Mouse (Mus musculus) lung, embryonic 15.5 days (tissue): ENCODE data around the gene Pnma5. TPM values are rescaled to one million over a fixed set of nuclear protein-coding genes. Genes with fewer than 3 reads are reported as not detected.

Experiments used
- ATAC-seq: fragments of 200-750 bp; cut with Nextera tagmentation; 2 replicates; pipeline ENCODE4 v1.8.0; 2017; ENCODE audit warnings: moderate number of reproducible peaks, borderline replicate concordance; ENCODE audit not compliant: low FRiP score, low TSS enrichment; ENCODE audit errors: extremely low read depth
- H3K27ac ChIP-seq: fragments of 300-500 bp; sonication (generic); 2 replicates; pipeline ENCODE4 v1.5.1; 2015; ENCODE audit warnings: moderate library complexity, mild to moderate bottlenecking, inconsistent platforms
- H3K27me3 ChIP-seq: fragments of 300-500 bp; sonication (generic); 2 replicates; pipeline ENCODE4 v1.6.1; 2015; ENCODE audit warnings: inconsistent platforms
- H3K36me3 ChIP-seq: fragments of 300-500 bp; sonication (generic); 2 replicates; pipeline ENCODE4 v1.6.1; 2015; ENCODE audit warnings: inconsistent platforms
- H3K4me1 ChIP-seq: fragments of 300-500 bp; sonication (generic); 2 replicates; pipeline ENCODE4 v1.6.1; 2015; ENCODE audit warnings: inconsistent platforms
- H3K4me2 ChIP-seq: fragments of 300-500 bp; sonication (generic); 2 replicates; pipeline ENCODE4 v1.6.1; 2015; ENCODE audit warnings: inconsistent platforms, mild to moderate bottlenecking, moderate library complexity
- H3K4me3 ChIP-seq: fragments of 300-500 bp; sonication (generic); 2 replicates; pipeline ENCODE4 v1.5.1; 2015; ENCODE audit warnings: mild to moderate bottlenecking, inconsistent platforms
- H3K9ac ChIP-seq: fragments of 300-500 bp; sonication (generic); 2 replicates; pipeline ENCODE4 v1.6.1; 2015; ENCODE audit warnings: inconsistent platforms
- H3K9me3 ChIP-seq: fragments of 300-500 bp; sonication (generic); 2 replicates; pipeline ENCODE4 v1.6.1; 2016; ENCODE audit warnings: inconsistent platforms
- WGBS: fragments of 180-500 bp; shearing (Covaris S2); methylation state at CpG from one replicate; pipeline ENCODE4 v1.1.7; 2015; 5-methylcytosine and 5-hydroxymethylcytosine counted together
- polyA plus RNA-seq: library from polyadenylated mRNA; unstranded; fragments of >200 nt; fragmentation: Nextera tagmentation; extraction: Ambion mirVana; gene quantifications from 2 replicates; pipeline ENCODE4 v1.2.1, GENCODE M21; 2015

The Pnma5 gene
- polyA plus RNA-seq, 1 experiment from 2014 or later, result not detected

DNA sequence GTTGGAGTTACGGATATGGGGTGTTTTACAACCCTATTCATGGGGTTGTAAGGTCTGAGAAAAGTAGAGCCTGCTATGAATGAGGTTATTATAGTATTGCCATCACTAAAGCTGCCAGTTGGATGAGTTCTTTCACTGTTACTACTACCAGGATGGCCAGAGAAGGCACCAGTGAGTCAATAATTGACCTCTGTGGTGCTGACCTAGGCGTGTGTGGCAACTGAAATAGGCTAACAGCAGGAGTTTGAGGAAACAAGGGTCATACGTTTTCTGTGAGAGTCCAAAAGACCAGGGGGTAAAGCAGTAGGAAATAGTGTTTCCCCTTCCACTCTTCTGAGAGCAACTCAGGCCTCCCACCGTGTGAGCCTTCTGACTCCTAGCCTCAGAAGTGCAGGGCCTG, 24.1 kb downstream of the Pnma5 start:
- Histone ChIP-seq H3K27ac (no peak overlapping the region), H3K4me2 (no peak overlapping the region), H3K4me1 (no peaks in the 10 kb centered on the region), H3K36me3 (no peaks in the 10 kb centered on the region), H3K9me3 (no peaks in the 10 kb centered on the region), H3K9ac (no peak overlapping the region), H3K4me3 (no peak overlapping the region), H3K27me3 (no peaks in the 10 kb centered on the region)
- 71% methylated on average over 4 of the region's 4 CpGs for WGBS
- ATAC-seq, result no peak

DNA sequence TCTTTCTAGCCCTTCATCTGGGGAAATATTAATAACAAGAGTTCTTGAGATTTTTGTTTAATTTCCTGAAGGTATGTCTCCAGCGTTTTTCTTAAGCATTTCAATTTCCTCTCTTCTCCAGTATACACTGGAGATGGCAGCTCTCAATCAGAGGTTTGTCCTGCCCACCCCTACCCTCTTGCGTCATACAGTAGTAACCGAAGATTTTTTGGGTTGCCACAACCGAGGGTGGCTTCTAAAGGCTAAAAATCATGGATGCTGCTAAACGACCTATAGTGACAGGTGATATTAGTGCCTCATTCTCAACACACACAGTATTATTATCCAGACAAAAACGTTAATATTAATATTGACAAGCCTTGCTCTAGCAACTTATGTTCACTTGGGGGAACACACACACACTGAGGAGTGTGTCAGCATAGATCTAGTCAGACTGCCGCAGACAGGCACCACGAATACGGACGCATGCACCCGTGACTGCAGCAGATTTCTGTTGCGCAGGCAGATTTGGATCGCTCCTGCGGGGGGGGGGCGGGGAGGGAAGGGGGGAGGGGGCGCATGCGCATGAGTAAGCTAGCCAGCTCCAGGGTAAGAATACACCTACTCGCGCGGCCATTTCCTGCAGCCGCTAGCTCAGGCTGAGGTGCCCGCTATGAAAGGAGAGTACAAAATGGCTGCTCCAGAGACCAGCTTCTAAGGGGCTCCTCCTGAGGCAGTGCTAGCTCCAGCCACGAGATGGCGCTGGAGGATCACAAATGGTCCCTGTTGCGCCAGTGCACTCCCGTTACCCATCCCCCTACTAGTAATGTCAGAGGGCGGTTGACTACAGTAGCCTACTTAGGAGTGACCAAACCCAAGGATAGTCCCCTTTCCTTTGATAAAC, 29.1 kb downstream of the Pnma5 start:
- peak overlapping the region; percentile 61 for H3K27ac ChIP-seq
- H3K4me3 ChIP-seq, result peak overlapping the region; percentile 34
- H3K4me1 ChIP-seq, result no peaks in the 10 kb centered on the region
- H3K27me3 ChIP-seq, result no peaks in the 10 kb centered on the region
- no peaks in the 10 kb centered on the region for H3K36me3 ChIP-seq
- 12% methylated on average over 25 of the region's 27 CpGs for WGBS
- H3K9me3 ChIP-seq, result no peaks in the 10 kb centered on the region
- ATAC-seq, result peak; percentile 99
- peak overlapping the region; percentile 50 for H3K4me2 ChIP-seq
- peak overlapping the region; percentile 16 for H3K9ac ChIP-seq

DNA sequence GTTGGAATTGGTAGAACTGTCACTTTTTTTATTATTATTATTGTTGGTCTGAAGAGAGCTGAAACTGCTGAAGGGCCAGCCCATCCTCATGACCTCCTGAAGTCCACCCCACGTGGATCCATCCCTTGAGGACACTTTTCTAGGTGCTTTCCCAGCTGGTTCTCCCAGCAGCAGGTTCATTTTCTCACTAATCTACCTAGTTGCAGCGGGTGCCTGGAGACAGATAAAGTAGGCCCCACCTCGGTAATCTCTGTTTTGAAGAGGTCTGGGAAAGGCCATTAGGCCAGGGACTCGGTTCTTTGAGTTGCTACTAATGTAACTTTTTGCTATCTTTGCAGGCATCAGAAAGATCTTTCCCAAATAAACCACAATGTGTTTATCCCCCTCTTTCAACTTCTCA, 31.2 kb downstream of the Pnma5 start:
- no peaks in the 10 kb centered on the region for H3K36me3 ChIP-seq
- H3K9ac ChIP-seq, result no peak overlapping the region
- 57% methylated on average over 4 of the region's 4 CpGs for WGBS
- H3K9me3 ChIP-seq, result no peaks in the 10 kb centered on the region
- H3K27ac ChIP-seq, result no peak overlapping the region
- ATAC-seq, result no peak
- no peak overlapping the region for H3K4me3 ChIP-seq
- H3K4me1 ChIP-seq, result no peaks in the 10 kb centered on the region
- no peak overlapping the region for H3K4me2 ChIP-seq
- H3K27me3 ChIP-seq, result no peaks in the 10 kb centered on the region

DNA sequence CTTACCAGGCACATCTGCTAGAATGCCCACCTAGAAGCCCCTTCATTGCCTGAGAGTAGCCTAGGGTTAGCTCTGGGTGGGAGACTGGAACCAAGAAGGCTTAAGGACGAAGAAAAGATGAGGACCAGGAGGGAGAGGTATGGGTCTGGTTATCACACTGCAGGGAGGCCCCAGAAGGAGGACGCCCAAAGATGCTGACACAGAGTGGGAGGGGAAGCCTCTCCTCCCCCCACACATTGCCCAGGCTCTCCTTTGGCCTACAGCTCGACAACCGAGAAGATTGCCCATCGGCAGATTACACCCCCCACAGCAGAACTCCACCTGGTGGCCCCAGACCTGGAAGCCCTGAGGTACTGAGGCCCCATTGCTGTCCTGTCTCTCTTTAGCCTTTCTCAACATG, 33.8 kb downstream of the Pnma5 start:
- H3K9me3 ChIP-seq, result no peaks in the 10 kb centered on the region
- ATAC-seq, result no peak
- no peak overlapping the region for H3K27ac ChIP-seq
- 71% methylated on average over 5 of the region's 5 CpGs for WGBS
- H3K9ac ChIP-seq, result no peak overlapping the region
- H3K4me1 ChIP-seq, result no peaks in the 10 kb centered on the region
- H3K36me3 ChIP-seq, result no peaks in the 10 kb centered on the region
- H3K4me2 ChIP-seq, result no peak overlapping the region
- H3K4me3 ChIP-seq, result no peak overlapping the region
- H3K27me3 ChIP-seq, result no peaks in the 10 kb centered on the region

DNA sequence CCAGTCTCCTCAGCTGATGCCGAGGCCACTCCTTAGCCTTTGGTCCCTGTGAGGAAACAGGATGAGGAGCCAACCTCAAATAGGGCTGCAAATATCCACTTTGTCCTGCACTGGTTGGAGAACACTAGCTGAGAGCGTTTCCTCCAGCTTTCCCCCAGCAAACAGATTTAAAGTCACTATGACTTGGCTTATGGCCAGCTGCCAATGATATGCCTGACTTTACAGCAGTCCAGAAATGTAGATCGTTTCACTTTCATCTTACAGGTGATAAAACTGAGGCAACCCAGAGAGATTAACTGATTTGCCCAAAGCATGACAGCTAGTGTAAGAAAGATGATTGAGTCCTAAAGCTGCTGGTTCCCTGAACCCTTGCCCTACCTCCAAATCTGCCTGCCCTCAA, 41.4 kb downstream of the Pnma5 start:
- 42% methylated on average over 3 of the region's 3 CpGs for WGBS
- no peaks in the 10 kb centered on the region for H3K4me1 ChIP-seq

DNA sequence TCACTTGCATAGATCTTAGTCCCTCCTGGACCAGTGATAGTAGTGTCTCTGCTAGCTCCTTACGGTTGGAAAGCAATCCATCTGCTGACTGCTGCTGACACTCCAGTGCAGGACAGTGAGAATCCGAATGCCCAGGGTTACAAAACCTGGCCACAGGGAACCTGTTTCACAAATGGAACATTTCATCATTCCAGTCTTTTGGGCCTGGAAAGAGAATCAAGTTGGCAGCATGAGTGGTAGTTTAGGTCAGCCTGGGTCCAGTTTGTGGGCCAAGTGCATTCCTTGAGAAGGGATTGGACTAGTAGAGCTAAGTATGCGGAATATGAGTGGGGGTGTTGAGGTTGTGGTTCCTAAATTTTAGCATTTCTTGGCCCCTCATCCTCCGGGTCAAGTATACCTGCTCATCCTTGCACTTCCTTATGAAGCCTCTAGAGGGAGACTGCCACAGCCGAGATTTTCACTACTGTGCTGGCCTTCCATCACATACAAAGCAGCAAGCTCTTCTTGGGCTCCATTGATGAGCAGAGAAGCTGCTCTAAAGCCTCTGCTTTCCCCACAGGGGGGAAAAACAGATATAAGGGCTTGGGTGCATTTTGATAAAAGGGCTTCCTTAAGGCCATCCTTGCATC, 44.5 kb downstream of the Pnma5 start:
- Histone ChIP-seq H3K4me3 (no peak overlapping the region), H3K27me3 (no peaks in the 10 kb centered on the region), H3K9ac (no peak overlapping the region), H3K27ac (no peak overlapping the region), H3K4me1 (no peaks in the 10 kb centered on the region), H3K36me3 (no peaks in the 10 kb centered on the region), H3K9me3 (no peaks in the 10 kb centered on the region), H3K4me2 (no peak overlapping the region)
- ATAC-seq, result no peak
- 49% methylated on average over 5 of the region's 5 CpGs for WGBS

More for the DNA sequence above, 41.4 kb downstream of the Pnma5 start:
- Histone ChIP-seq H3K4me2 (no peak overlapping the region), H3K36me3 (no peaks in the 10 kb centered on the region), H3K4me3 (no peak overlapping the region), H3K27me3 (no peaks in the 10 kb centered on the region), H3K27ac (no peak overlapping the region), H3K9ac (no peak overlapping the region), H3K9me3 (no peaks in the 10 kb centered on the region)
- ATAC-seq, result no peak

DNA sequence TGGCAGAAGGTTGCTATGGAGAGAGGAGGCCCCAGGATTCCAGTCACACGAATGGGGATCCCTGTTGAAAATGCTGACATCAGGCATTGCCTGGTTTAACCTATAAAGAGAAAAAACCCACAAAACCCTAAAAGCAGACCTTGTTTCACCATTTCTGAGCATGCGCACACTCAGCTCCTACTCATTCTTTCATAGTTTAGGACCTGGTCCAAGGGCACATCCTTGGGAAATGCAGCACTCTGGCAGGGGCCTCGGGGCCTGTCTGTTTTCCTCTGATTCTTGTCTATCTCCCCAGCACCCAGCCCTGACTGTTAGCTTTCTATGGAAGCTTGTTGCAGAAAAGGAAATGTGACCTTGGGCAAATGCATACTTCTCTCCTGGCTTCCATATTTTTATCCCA, 46.3 kb downstream of the Pnma5 start:
- 71% methylated on average over 3 of the region's 3 CpGs for WGBS
- Histone ChIP-seq H3K4me2 (no peak overlapping the region), H3K27me3 (no peaks in the 10 kb centered on the region), H3K4me3 (no peak overlapping the region), H3K27ac (no peak overlapping the region), H3K4me1 (no peaks in the 10 kb centered on the region), H3K36me3 (no peaks in the 10 kb centered on the region), H3K9me3 (no peaks in the 10 kb centered on the region), H3K9ac (no peak overlapping the region)
- no peak for ATAC-seq

DNA sequence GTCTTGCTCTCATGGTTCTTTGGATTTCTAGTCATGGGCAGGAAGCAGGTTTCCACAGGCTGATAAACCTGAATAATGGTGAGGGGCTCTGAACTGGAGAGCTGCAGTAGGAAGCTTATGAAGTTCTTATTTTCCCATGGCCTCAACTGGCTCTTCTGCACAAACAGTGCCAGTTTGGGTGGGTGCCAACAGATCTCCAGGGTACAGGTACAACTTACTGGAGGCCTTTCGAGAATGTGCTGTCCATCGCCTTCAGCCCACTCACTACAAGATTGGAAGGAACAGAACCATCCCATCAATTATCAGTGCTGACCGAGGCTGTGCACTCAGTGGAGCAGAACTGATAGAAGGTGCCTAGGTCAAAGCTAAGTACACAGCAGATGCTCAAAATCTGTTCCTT, 48.5 kb downstream of the Pnma5 start:
- no peak overlapping the region for H3K9ac ChIP-seq
- no peak for ATAC-seq
- no peak overlapping the region for H3K27ac ChIP-seq
- H3K9me3 ChIP-seq, result no peaks in the 10 kb centered on the region
- H3K36me3 ChIP-seq, result no peaks in the 10 kb centered on the region
- no peak overlapping the region for H3K4me3 ChIP-seq
- WGBS, result 83% methylated on average over 3 of the region's 3 CpGs
- no peaks in the 10 kb centered on the region for H3K27me3 ChIP-seq
- H3K4me2 ChIP-seq, result no peak overlapping the region
- no peaks in the 10 kb centered on the region for H3K4me1 ChIP-seq

DNA sequence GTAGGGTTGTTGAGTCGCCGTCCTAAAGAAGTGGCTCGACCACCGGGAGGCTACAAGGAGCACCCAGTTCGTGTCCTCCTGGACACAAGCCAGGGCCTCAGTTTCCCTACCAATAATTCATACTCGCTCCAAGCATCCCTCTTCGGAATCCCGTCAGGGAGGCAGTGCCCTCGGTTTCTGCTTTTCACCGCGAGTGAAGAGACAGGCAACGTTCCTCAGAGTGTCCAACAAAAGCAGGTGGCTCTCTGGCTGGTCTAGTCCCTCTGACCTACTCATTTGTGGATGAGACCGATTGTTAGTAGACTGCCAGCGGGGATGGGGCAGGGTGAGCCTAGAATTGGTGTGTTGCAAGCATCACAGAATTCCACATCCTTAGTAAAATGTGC, 49.4 kb downstream of the Pnma5 start:
- Histone ChIP-seq H3K27me3 (no peaks in the 10 kb centered on the region), H3K4me2 (peak overlapping the region; percentile 69), H3K4me1 (no peaks in the 10 kb centered on the region), H3K36me3 (no peaks in the 10 kb centered on the region), H3K4me3 (peak overlapping the region; percentile 39), H3K27ac (no peak overlapping the region; the same call in 1 of the 2 replicates), H3K9ac (no peak overlapping the region), H3K9me3 (no peaks in the 10 kb centered on the region)
- WGBS, result 20% methylated on average over 14 of the region's 14 CpGs
- no peak for ATAC-seq

DNA sequence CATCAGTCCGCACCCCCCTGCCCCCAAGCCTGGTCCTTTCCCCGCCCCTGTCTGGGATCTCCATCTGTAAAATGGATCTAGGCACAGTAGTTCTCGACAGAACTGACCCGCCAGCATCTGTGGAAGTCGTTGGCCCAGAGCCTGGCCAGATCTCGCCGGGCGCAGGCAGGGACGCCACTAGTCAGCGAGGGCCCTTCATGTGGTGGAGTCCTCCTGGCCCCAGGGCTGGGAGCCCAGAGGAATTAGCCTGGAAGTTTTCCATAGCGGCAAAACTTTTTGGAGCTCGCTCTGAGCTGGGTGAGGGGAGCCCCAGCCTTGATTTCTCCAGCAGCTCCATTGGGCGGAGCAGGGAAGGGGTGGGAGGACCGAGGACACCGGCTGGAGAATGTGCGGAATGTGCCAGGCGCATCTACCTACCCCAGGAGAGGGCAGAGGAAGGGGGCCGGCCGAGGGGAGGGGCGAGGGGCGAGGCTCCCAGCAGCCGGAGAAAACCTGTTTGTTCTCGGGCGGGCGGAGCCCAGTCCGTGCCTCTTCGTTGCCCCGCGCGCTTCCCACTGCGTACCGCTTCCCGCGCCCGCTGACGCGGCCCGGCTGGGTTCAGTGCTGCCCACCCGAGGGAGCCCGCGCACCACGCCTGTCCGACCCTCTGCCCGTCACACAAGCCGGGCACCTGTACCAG, 49.9 kb downstream of the Pnma5 start, which contains the start of gene Zfp185:
TSS of gene Zfp185 (plus strand) at position 499 of the 679 bp plus-strand sequence.
- H3K27ac ChIP-seq, result peak within 1 kb of the TSS; percentile 44
- no peak within 1 kb of the TSS for H3K9ac ChIP-seq
- WGBS, result 13% methylated on average over 37 of the region's 45 CpGs

DNA sequence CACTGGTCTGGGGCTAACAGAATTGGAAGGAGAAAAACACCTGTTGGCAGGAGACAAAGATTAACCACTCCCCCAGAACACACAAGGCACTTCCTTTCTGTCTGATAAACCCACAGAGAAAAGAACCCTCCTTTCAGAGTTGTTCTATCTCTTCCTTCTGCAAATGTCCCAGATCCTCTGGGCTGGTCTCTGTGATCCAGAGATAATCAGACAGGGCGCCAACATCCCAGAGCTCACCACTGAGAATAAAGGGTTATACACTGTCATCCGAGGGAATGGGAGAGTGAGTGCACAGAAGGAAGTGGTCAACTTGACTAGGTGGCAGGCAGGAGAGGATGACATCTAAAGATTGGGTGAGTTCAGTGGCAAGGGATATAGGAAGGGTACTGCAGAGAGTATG, 51.3 kb downstream of the Pnma5 start:
- Histone ChIP-seq H3K36me3 (no peaks in the 10 kb centered on the region), H3K4me1 (no peaks in the 10 kb centered on the region), H3K27me3 (no peaks in the 10 kb centered on the region), H3K4me2 (no peak overlapping the region), H3K4me3 (no peak overlapping the region), H3K9me3 (no peaks in the 10 kb centered on the region), H3K27ac (no peak overlapping the region), H3K9ac (no peak overlapping the region)
- WGBS, result 79% methylated on average over 2 of the region's 2 CpGs
- ATAC-seq, result no peak

More for the DNA sequence above, 49.9 kb downstream of the Pnma5 start, which contains the start of gene Zfp185:
- Histone ChIP-seq H3K36me3 (no peaks in the 10 kb centered on the region), H3K27me3 (no peaks in the 10 kb centered on the region), H3K9me3 (no peaks in the 10 kb centered on the region), H3K4me2 (peak within 1 kb of the TSS; percentile 69), H3K4me1 (no peaks in the 10 kb centered on the region), H3K4me3 (peak within 1 kb of the TSS; percentile 39)
- ATAC-seq, result peak; percentile 90
